Mouse (Mus musculus): ENCODE results near the gene Tgm3. TPM values are rescaled to one million over a fixed set of nuclear protein-coding genes. Genes with fewer than 3 reads are reported as not detected.

Gene Tgm3
- polyA plus RNA-seq (2014; fragmentation: Nextera tagmentation; extraction: Ambion mirVana), result not detected in 2 replicates

DNA sequence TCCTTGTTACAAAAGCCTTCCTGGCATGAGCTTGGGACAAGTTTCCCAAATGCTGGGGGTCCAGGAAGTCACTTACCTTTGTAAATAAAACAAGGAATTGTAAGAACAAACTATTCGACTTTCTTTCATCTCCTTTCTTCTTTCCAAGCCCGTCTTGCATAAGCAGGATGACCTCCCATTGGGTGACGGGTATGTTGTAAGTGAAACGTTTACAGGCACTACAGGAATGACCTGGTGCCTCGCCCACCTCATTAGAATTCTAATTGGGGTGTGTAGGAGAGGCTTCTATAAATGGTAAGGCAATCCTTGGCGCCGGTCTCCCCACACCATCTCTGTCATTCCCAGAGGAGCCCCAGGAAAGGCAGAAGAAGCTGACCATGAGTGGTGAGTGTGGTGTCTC lies at the start of gene Tgm3:
TSS of gene Tgm3 (plus strand) at position 324 of the 400 bp plus-strand sequence.
- Histone ChIP-seq H3K4me3 (ENCODE audit: low read depth, low read length) (no peak within 1 kb of the TSS), H3K9me3 (ENCODE audit: control insufficient read depth, low read length) (no peaks in the 10 kb centered on the region), H3K36me3 (ENCODE audit: control insufficient read depth, insufficient read depth, low read length) (no peaks in the 10 kb centered on the region), H3K27ac (ENCODE audit: low read depth, low read length) (no peak within 1 kb of the TSS), H3K27me3 (replicated peaks; ENCODE audit: control insufficient read depth, insufficient read depth, low read length) (no peaks in the 10 kb centered on the region), H3K4me2 (no peak within 1 kb of the TSS), H3K4me1 (replicated peaks; ENCODE audit: control insufficient read depth, insufficient read depth, low read length) (no peaks in the 10 kb centered on the region), H3K9ac (ENCODE audit: low read depth, low read length) (no peak within 1 kb of the TSS)
- 36% methylated on average over 7 of the region's 7 CpGs for WGBS
- DNase-seq (ENCODE audit: low spot score) (no peak), ATAC-seq (replicated peaks; ENCODE audit: low FRiP score) (no peak)

DNA sequence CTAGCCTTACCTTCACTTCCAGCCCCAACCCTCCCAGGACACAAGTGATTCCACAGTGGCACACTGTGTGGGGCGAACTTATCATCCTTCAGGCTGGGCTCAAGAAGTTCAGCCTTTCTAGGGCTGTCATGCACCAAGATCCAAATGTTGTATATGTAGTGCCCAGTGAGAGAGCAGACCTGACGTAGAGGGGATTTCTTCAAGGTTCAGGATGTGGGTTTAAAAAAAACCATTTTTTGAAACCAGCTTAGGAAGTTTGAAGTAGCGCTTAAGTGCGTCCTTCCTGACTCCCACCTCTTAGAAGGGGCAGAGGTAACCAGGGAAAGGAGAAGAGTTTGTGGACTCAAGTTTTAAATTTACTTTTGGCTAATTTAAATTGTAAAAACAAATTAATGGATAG lies 31.5 kb upstream of the Tgm3 start:
- Histone ChIP-seq H3K9me3 (ENCODE audit: control insufficient read depth, low read length) (no peaks in the 10 kb centered on the region), H3K27ac (ENCODE audit: low read depth, low read length) (no peak overlapping the region), H3K4me1 (replicated peaks; ENCODE audit: control insufficient read depth, insufficient read depth, low read length) (no peaks in the 10 kb centered on the region), H3K36me3 (ENCODE audit: control insufficient read depth, insufficient read depth, low read length) (no peaks in the 10 kb centered on the region), H3K27me3 (replicated peaks; ENCODE audit: control insufficient read depth, insufficient read depth, low read length) (no peaks in the 10 kb centered on the region), H3K4me3 (ENCODE audit: low read depth, low read length) (no peak overlapping the region), H3K4me2 (no peak overlapping the region), H3K9ac (ENCODE audit: low read depth, low read length) (no peak overlapping the region)
- DNase-seq (ENCODE audit: low spot score) (no peak), ATAC-seq (replicated peaks; ENCODE audit: low FRiP score) (no peak)
- 66% methylated on average over 4 of the region's 4 CpGs for WGBS

DNA sequence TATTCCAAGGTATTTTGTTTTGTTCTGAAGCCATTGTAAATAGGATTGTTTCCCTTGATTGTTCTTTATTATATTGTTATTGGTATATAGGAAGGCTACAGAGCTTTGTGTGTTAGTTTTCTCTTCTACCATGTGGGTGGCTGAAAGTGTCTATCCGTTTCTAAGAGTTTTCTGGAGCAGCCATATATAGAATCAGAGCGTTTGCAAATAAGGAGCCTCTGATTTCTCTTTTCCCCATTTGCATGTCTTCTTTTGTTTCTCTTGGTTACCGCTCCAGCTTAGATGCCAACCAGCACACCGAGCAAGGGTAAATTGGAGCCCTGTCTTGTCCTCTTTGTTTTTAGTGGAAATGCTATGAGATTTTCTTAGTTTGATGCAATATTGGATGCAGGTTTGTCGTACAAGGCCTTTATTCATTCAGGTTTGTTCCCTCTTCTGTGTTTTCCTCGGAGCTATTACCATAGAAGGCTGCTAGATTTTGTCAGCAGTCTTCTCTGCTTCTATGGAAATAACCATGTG lies 24.6 kb upstream of the Tgm3 start:
- Histone ChIP-seq H3K4me2 (no peak overlapping the region), H3K27ac (ENCODE audit: low read depth, low read length) (no peak overlapping the region), H3K36me3 (ENCODE audit: control insufficient read depth, insufficient read depth, low read length) (no peaks in the 10 kb centered on the region), H3K4me3 (ENCODE audit: low read depth, low read length) (no peak overlapping the region), H3K9me3 (ENCODE audit: control insufficient read depth, low read length) (no peaks in the 10 kb centered on the region), H3K9ac (ENCODE audit: low read depth, low read length) (no peak overlapping the region), H3K27me3 (replicated peaks; ENCODE audit: control insufficient read depth, insufficient read depth, low read length) (no peaks in the 10 kb centered on the region), H3K4me1 (replicated peaks; ENCODE audit: control insufficient read depth, insufficient read depth, low read length) (no peaks in the 10 kb centered on the region)
- ATAC-seq (replicated peaks; ENCODE audit: low FRiP score) (no peak), DNase-seq (ENCODE audit: low spot score) (no peak)
- WGBS, result 80% methylated on average over 6 of the region's 6 CpGs

DNA sequence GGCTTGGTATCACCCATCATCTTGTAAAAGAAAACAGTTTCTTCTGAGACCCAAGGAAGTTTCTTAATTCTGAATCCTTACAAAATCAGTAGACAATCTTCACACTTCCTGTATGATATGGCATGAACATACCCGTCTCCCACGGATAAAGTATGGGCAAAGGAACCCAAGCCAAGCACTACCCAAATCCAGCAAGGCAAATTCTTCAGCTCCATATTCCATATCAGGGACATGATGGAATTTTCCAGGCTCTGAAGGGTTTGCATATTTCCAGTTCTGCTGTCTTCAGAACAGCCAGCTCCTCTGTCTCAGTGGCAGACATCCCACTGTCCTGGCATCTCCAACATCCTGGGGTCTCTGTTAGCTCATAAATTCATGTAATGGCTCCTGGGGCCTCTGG lies 22.5 kb upstream of the Tgm3 start:
- WGBS, result 68% methylated on average over 2 of the region's 2 CpGs

DNA sequence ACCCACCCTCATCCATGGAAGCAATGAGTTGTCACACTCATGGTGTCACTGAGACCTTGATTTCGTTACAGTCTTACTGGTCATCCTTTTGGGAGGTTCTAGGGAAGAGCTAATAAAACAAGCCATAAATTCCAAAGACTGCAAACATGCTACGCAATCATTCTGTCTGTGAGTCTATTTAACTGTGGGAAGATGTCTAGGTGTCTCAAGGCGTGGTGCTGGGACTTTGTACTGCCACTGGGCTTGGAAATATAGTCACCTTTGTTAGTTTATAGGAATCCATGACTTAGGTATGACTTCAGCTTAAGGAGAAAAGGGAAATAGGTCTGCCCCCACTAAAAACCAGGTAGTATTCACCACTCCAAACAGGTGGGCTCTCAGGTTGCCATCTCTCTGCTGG lies 17.7 kb upstream of the Tgm3 start:
- WGBS, result 67% methylated on average over 3 of the region's 3 CpGs
- ATAC-seq (replicated peaks; ENCODE audit: low FRiP score) (no peak), DNase-seq (ENCODE audit: low spot score) (no peak)
- Histone ChIP-seq H3K4me1 (replicated peaks; ENCODE audit: control insufficient read depth, insufficient read depth, low read length) (no peaks in the 10 kb centered on the region), H3K27me3 (replicated peaks; ENCODE audit: control insufficient read depth, insufficient read depth, low read length) (no peaks in the 10 kb centered on the region), H3K9ac (ENCODE audit: low read depth, low read length) (no peak overlapping the region), H3K36me3 (ENCODE audit: control insufficient read depth, insufficient read depth, low read length) (no peaks in the 10 kb centered on the region), H3K4me3 (ENCODE audit: low read depth, low read length) (no peak overlapping the region), H3K27ac (ENCODE audit: low read depth, low read length) (no peak overlapping the region), H3K9me3 (ENCODE audit: control insufficient read depth, low read length) (no peaks in the 10 kb centered on the region), H3K4me2 (no peak overlapping the region)

More for the DNA sequence above, 22.5 kb upstream of the Tgm3 start:
- H3K4me3 ChIP-seq (ENCODE audit: low read depth, low read length), result no peak overlapping the region
- no peak for ATAC-seq (replicated peaks; ENCODE audit: low FRiP score)
- DNase-seq (ENCODE audit: low spot score), result no peak
- H3K9ac ChIP-seq (ENCODE audit: low read depth, low read length), result no peak overlapping the region
- H3K36me3 ChIP-seq (ENCODE audit: control insufficient read depth, insufficient read depth, low read length), result no peaks in the 10 kb centered on the region
- H3K27ac ChIP-seq (ENCODE audit: low read depth, low read length), result no peak overlapping the region
- no peak overlapping the region for H3K4me2 ChIP-seq
- H3K27me3 ChIP-seq (replicated peaks; ENCODE audit: control insufficient read depth, insufficient read depth, low read length), result no peaks in the 10 kb centered on the region
- no peaks in the 10 kb centered on the region for H3K4me1 ChIP-seq (replicated peaks; ENCODE audit: control insufficient read depth, insufficient read depth, low read length)
- no peaks in the 10 kb centered on the region for H3K9me3 ChIP-seq (ENCODE audit: control insufficient read depth, low read length)

DNA sequence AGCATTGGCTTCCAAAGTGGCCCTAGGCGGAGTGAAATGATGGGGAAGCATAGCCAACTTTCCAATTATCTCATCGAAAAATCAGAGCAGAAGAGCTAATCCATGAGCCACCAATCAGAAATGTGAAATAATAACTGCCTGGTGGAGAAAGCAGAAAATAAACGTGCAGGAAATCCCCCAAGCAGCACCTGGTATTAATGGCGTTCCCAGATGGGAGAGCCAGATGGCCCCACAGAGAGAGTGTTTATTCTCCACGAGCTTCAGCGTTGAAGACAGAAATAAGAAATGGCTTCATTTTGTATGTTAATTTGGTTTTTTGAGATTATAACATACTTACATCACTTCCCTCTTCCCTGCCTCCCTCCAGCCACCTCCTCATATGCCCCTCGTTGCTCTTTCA lies 13.7 kb upstream of the Tgm3 start:
- no peak overlapping the region for H3K27ac ChIP-seq (ENCODE audit: low read depth, low read length)
- H3K9me3 ChIP-seq (ENCODE audit: control insufficient read depth, low read length), result no peaks in the 10 kb centered on the region
- ATAC-seq (replicated peaks; ENCODE audit: low FRiP score) (no peak), DNase-seq (ENCODE audit: low spot score) (no peak)
- 78% methylated on average over 7 of the region's 7 CpGs for WGBS
- no peaks in the 10 kb centered on the region for H3K36me3 ChIP-seq (ENCODE audit: control insufficient read depth, insufficient read depth, low read length)
- no peak overlapping the region for H3K4me3 ChIP-seq (ENCODE audit: low read depth, low read length)
- H3K4me1 ChIP-seq (replicated peaks; ENCODE audit: control insufficient read depth, insufficient read depth, low read length), result no peaks in the 10 kb centered on the region
- no peaks in the 10 kb centered on the region for H3K27me3 ChIP-seq (replicated peaks; ENCODE audit: control insufficient read depth, insufficient read depth, low read length)
- H3K4me2 ChIP-seq, result no peak overlapping the region
- H3K9ac ChIP-seq (ENCODE audit: low read depth, low read length), result no peak overlapping the region

DNA sequence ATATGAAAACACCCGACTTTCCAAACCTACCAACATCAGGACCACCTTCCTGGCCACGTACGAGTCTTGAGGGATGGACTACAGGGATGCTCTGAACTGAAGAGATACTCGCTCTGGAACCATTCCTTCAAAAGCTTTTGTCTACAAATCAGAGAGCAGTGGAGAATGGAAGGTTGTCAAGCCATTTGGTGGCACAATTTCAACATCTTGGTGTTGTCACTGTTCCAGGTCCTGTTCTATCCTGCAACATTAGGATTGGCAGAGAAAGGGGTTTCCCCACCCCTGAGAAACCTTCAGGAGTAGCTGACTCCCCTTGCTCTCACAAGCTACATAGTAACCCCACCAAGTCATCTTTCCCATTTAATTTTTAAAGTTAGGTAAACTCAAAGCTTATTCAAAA lies 12.9 kb upstream of the Tgm3 start:
- no peak for ATAC-seq (replicated peaks; ENCODE audit: low FRiP score)
- H3K4me3 ChIP-seq (ENCODE audit: low read depth, low read length), result no peak overlapping the region

DNA sequence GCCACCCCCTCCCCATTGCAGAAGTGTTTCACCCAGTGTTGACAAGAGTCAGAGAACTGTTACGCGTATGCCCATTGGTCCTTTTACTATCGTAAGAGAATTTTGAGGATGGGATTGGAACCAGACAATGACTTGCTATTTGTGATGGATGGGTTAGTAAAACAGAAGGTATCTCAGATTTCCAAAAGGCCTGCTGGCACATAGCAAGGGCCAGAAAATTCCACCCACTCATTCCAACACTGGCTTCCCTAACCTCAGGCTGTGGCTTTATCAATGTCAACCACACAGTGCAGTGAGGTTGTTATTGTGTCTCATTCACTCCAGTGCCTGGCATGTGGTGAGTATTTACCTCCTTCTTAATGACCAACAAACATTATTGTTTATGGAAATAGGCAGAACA lies 11.5 kb upstream of the Tgm3 start:
- no peak overlapping the region for H3K27ac ChIP-seq (ENCODE audit: low read depth, low read length)
- ATAC-seq (replicated peaks; ENCODE audit: low FRiP score) (no peak), DNase-seq (ENCODE audit: low spot score) (no peak)
- no peaks in the 10 kb centered on the region for H3K36me3 ChIP-seq (ENCODE audit: control insufficient read depth, insufficient read depth, low read length)
- no peaks in the 10 kb centered on the region for H3K27me3 ChIP-seq (replicated peaks; ENCODE audit: control insufficient read depth, insufficient read depth, low read length)
- no peaks in the 10 kb centered on the region for H3K9me3 ChIP-seq (ENCODE audit: control insufficient read depth, low read length)
- no peak overlapping the region for H3K4me3 ChIP-seq (ENCODE audit: low read depth, low read length)
- no peak overlapping the region for H3K9ac ChIP-seq (ENCODE audit: low read depth, low read length)
- 94% methylated on average over 3 of the region's 3 CpGs for WGBS
- H3K4me1 ChIP-seq (replicated peaks; ENCODE audit: control insufficient read depth, insufficient read depth, low read length), result no peaks in the 10 kb centered on the region; the same call in 1 of the 2 replicates
- no peak overlapping the region for H3K4me2 ChIP-seq

More for the DNA sequence above, 12.9 kb upstream of the Tgm3 start:
- Histone ChIP-seq H3K4me1 (replicated peaks; ENCODE audit: control insufficient read depth, insufficient read depth, low read length) (no peaks in the 10 kb centered on the region; the same call in 1 of the 2 replicates), H3K27me3 (replicated peaks; ENCODE audit: control insufficient read depth, insufficient read depth, low read length) (no peaks in the 10 kb centered on the region), H3K36me3 (ENCODE audit: control insufficient read depth, insufficient read depth, low read length) (no peaks in the 10 kb centered on the region), H3K4me2 (no peak overlapping the region), H3K9me3 (ENCODE audit: control insufficient read depth, low read length) (no peaks in the 10 kb centered on the region), H3K27ac (ENCODE audit: low read depth, low read length) (no peak overlapping the region), H3K9ac (ENCODE audit: low read depth, low read length) (no peak overlapping the region)
- 74% methylated on average over 4 of the region's 4 CpGs for WGBS
- no peak for DNase-seq (ENCODE audit: low spot score)

DNA sequence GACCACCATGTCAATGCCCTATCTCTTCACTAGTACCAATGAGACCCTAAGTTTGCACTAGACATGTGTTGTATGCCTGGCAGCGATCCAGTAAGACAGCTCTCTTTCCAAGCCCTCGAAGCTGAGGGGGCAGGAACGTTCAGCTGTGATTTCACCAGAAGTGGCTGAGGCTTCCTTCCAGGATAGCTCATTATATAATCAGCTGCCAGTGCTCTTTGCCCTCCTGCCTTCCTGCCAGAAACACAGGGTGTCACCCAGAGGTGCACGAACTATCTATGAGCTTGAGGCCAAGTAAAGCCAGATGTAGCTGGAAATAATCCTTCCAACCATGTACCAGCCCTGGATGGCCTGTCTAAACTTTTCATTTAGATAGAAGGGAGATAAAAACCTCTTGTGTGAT lies 8.1 kb upstream of the Tgm3 start:
- no peak for ATAC-seq (replicated peaks; ENCODE audit: low FRiP score)
- H3K4me1 ChIP-seq (replicated peaks; ENCODE audit: control insufficient read depth, insufficient read depth, low read length), result no peaks in the 10 kb centered on the region; the same call in 1 of the 2 replicates
- no peak overlapping the region for H3K4me3 ChIP-seq (ENCODE audit: low read depth, low read length)
- no peak overlapping the region for H3K4me2 ChIP-seq
- no peak overlapping the region for H3K27ac ChIP-seq (ENCODE audit: low read depth, low read length)
- H3K9me3 ChIP-seq (ENCODE audit: control insufficient read depth, low read length), result no peaks in the 10 kb centered on the region
- no peaks in the 10 kb centered on the region for H3K36me3 ChIP-seq (ENCODE audit: control insufficient read depth, insufficient read depth, low read length)
- 61% methylated on average over 4 of the region's 4 CpGs for WGBS
- H3K9ac ChIP-seq (ENCODE audit: low read depth, low read length), result no peak overlapping the region
- DNase-seq (ENCODE audit: low spot score), result no peak
- H3K27me3 ChIP-seq (replicated peaks; ENCODE audit: control insufficient read depth, insufficient read depth, low read length), result no peaks in the 10 kb centered on the region

Measured in liver, embryonic 11.5 days (tissue).